Mouse (Mus musculus): ENCODE measurements around the gene Oprm1.

- TF ChIP-seq CTCF (IDR thresholded peaks at IDR 0.05; ENCODE audit: borderline replicate concordance, insufficient read depth, low read depth, low read length) (no peak), POLR2A (IDR thresholded peaks at IDR 0.05; ENCODE audit: borderline replicate concordance, insufficient read depth, low read length) (no peak)
Observed at GRCm38 (mm10) chr10:6753375-6753774, 4.9 kb upstream of the Oprm1 start.
